Mouse (Mus musculus): ENCODE data around the gene Rpsa. TPM values are rescaled to one million over a fixed set of nuclear protein-coding genes. Genes with fewer than 3 reads are reported as not detected.

The Rpsa gene
- polyA plus RNA-seq, 1 experiment from 2014 or later: 1,998 TPM

DNA sequence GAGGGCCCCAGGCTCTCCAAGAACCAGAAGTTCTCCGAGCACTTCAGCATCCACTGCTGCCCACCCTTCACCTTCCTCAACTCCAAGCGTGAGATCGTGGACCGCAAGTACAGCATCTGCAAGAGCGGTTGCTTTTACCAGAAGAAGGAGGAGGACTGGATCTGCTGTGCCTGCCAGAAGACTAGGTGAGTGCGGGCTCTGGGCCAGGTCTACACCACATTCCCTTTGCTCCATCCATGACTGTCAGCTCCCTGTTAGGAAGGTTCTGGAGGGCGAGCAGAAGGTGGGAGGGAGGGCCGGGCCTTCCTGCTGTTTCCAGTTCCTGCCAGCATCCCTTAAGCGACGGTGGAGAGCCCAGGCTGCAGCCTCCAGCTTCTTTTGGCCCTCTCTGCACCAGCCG is 40.3 kb downstream of the Rpsa start:
- no peak overlapping the region for H3K4me3 ChIP-seq (ENCODE audit: low read depth, low read length)
- H3K4me2 ChIP-seq (ENCODE audit: low read depth, low read length): no peak overlapping the region
- H3K4me1 ChIP-seq (ENCODE audit: control insufficient read depth, insufficient read depth, low read length): no peaks in the 10 kb centered on the region
- no peak for DNase-seq (ENCODE audit: low spot score)
- no peak for ATAC-seq (ENCODE audit: low read depth)
- 73% methylated on average over 10 of the region's 11 CpGs for WGBS
- H3K27ac ChIP-seq (replicated peaks; ENCODE audit: low read depth, low read length): no peak overlapping the region
- H3K9ac ChIP-seq (ENCODE audit: low read depth, low read length): no peak overlapping the region
- H3K9me3 ChIP-seq (ENCODE audit: control insufficient read depth, low read length): no peaks in the 10 kb centered on the region
- no peaks in the 10 kb centered on the region for H3K27me3 ChIP-seq (replicated peaks; ENCODE audit: control insufficient read depth, insufficient read depth, low read length)
- no peaks in the 10 kb centered on the region for H3K36me3 ChIP-seq (ENCODE audit: control insufficient read depth, insufficient read depth, low read length)

DNA sequence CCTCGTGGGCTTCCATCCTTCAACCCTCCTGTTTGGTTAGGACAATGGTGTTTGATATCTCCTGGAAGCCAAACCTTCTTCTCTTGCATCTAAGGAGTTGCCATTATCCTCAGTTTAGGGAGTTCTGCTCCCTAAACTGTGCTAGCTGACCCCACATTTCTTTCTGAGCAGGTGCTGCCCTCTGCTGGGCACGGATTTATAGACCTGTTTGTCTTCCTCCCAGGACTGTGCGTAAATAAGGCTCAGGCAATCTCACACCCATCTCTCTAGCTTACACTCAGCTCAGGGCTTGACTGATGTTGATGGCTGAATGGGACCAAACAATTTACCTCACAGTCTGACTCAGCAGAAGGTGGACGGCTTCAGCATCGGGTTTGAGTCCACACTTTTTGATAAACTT is 43.8 kb downstream of the Rpsa start:
- H3K4me3 ChIP-seq (ENCODE audit: low read depth, low read length): no peak overlapping the region
- H3K9me3 ChIP-seq (ENCODE audit: control insufficient read depth, low read length): no peaks in the 10 kb centered on the region
- H3K9ac ChIP-seq (ENCODE audit: low read depth, low read length): no peak overlapping the region
- WGBS: 50% methylated on average over 5 of the region's 5 CpGs
- H3K27me3 ChIP-seq (replicated peaks; ENCODE audit: control insufficient read depth, insufficient read depth, low read length): no peaks in the 10 kb centered on the region
- no peak overlapping the region for H3K4me2 ChIP-seq (ENCODE audit: low read depth, low read length)
- H3K36me3 ChIP-seq (ENCODE audit: control insufficient read depth, insufficient read depth, low read length): no peaks in the 10 kb centered on the region
- ATAC-seq (ENCODE audit: low read depth) (no peak), DNase-seq (ENCODE audit: low spot score) (peak; percentile 38)
- no peak overlapping the region for H3K27ac ChIP-seq (replicated peaks; ENCODE audit: low read depth, low read length)
- H3K4me1 ChIP-seq (ENCODE audit: control insufficient read depth, insufficient read depth, low read length): no peaks in the 10 kb centered on the region

DNA sequence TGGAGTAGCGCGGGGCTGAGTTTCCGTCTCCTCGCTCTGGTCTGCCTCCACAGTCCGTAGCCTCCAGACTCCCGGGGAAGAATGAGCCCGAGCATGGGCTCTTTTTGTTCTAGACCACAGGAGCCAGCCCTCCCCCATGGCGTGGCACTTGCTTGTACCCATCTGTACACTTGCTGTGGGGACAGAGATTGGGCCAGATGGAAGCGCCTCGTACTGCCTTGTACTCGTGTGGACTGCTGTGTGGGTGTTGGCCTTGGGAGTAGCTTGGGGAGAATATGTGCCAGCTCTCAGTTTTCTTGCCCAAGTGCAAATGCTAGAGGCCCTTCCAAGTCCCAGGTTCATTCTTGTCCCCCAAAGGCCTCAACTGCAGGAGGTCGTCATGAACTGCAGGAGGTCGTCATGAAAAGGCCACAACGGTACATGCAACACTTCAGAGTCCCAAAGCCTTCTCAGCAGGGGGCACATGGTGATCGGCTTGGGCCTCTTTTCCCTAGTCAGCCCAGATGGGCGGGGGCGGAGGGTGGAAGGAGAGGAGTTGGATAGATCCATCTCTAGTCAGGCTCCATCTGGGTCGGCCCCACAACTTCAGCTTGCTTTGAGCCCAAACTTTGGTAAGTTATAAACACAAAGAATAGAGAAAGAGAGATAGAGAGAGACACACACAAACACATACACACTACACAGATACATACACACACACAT is 47.1 kb downstream of the Rpsa start:
- Histone ChIP-seq H3K4me3 (ENCODE audit: low read depth, low read length) (no peak overlapping the region), H3K9me3 (ENCODE audit: control insufficient read depth, low read length) (no peaks in the 10 kb centered on the region), H3K4me2 (ENCODE audit: low read depth, low read length) (no peak overlapping the region), H3K4me1 (ENCODE audit: control insufficient read depth, insufficient read depth, low read length) (no peaks in the 10 kb centered on the region), H3K27me3 (replicated peaks; ENCODE audit: control insufficient read depth, insufficient read depth, low read length) (no peaks in the 10 kb centered on the region), H3K27ac (replicated peaks; ENCODE audit: low read depth, low read length) (no peak overlapping the region), H3K9ac (ENCODE audit: low read depth, low read length) (no peak overlapping the region), H3K36me3 (ENCODE audit: control insufficient read depth, insufficient read depth, low read length) (no peaks in the 10 kb centered on the region)
- DNase-seq (ENCODE audit: low spot score) (no peak), ATAC-seq (ENCODE audit: low read depth) (no peak)
- 85% methylated on average over 18 of the region's 18 CpGs for WGBS

DNA sequence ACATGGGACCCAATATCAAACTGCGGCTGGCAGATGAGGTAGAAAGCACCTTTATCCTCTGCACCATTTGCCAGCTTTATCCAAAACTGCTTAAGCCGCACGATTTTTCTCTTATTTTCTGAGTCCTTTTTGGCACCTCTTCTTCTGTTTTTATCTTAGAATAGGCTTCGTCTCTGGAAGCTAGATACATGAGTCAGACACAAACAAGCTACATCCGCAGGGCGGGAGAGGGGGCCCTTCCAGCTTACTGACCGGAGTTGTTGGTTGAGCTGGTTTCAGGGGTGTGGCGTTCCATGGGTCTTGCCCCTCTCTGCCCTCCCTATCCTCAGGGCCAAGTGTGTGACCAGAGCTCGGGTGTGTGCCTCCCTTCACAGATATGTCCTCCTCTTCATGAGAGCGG is 51.3 kb downstream of the Rpsa start:
- Histone ChIP-seq H3K4me1 (ENCODE audit: control insufficient read depth, insufficient read depth, low read length) (no peaks in the 10 kb centered on the region), H3K9ac (ENCODE audit: low read depth, low read length) (no peak overlapping the region), H3K27ac (replicated peaks; ENCODE audit: low read depth, low read length) (no peak overlapping the region), H3K36me3 (ENCODE audit: control insufficient read depth, insufficient read depth, low read length) (no peaks in the 10 kb centered on the region), H3K4me2 (ENCODE audit: low read depth, low read length) (no peak overlapping the region), H3K9me3 (ENCODE audit: control insufficient read depth, low read length) (no peaks in the 10 kb centered on the region), H3K4me3 (ENCODE audit: low read depth, low read length) (no peak overlapping the region), H3K27me3 (replicated peaks; ENCODE audit: control insufficient read depth, insufficient read depth, low read length) (no peaks in the 10 kb centered on the region)
- WGBS: 84% methylated on average over 10 of the region's 10 CpGs
- DNase-seq (ENCODE audit: low spot score) (no peak), ATAC-seq (ENCODE audit: low read depth) (no peak)

Other genes starting within 250 kb of the Rpsa start
- 46.5 and 50.2 TPM in 2 replicates for gene Wdr48, start 232.8 kb upstream of the Rpsa start, polyA plus RNA-seq (2014; fragmentation: Nextera tagmentation; extraction: Ambion mirVana)
- 29.9 and 32.4 TPM in 2 replicates for gene Gorasp1, start 190.1 kb upstream of the Rpsa start, polyA plus RNA-seq (2014; fragmentation: Nextera tagmentation; extraction: Ambion mirVana)
- gene Ttc21a, start 190.1 kb upstream of the Rpsa start, polyA plus RNA-seq (2014; fragmentation: Nextera tagmentation; extraction: Ambion mirVana): 0.52 and 0.72 TPM in 2 replicates
- 1.7 and 2.4 TPM in 2 replicates for gene Csrnp1, start 143.0 kb upstream of the Rpsa start, polyA plus RNA-seq (2014; fragmentation: Nextera tagmentation; extraction: Ambion mirVana)
- 4.9 and 8.0 TPM in 2 replicates for gene Xirp1, start 104.1 kb upstream of the Rpsa start, polyA plus RNA-seq (2014; fragmentation: Nextera tagmentation; extraction: Ambion mirVana)
- gene Cx3cr1, start 57.8 kb upstream of the Rpsa start, polyA plus RNA-seq (2014; fragmentation: Nextera tagmentation; extraction: Ambion mirVana): 9.8 and 11.3 TPM in 2 replicates
- 1.3 and 2.3 TPM in 2 replicates for gene Ccr8, start 35.6 kb upstream of the Rpsa start, polyA plus RNA-seq (2014; fragmentation: Nextera tagmentation; extraction: Ambion mirVana)
- 23.6 and 23.8 TPM in 2 replicates for gene Slc25a38, start 17.3 kb upstream of the Rpsa start, polyA plus RNA-seq (2014; fragmentation: Nextera tagmentation; extraction: Ambion mirVana)
- gene Mobp, start 22.0 kb downstream of the Rpsa start, polyA plus RNA-seq (2014; fragmentation: Nextera tagmentation; extraction: Ambion mirVana): 0.08 TPM in 1 of 2 replicates, not detected in the other
- gene Myrip, start 173.8 kb downstream of the Rpsa start, polyA plus RNA-seq (2014; fragmentation: Nextera tagmentation; extraction: Ambion mirVana): 0.68 and 0.72 TPM in 2 replicates

All from embryonic facial prominence, embryonic 14.5 days (tissue).